Mouse (Mus musculus) heart, adult 9 months (tissue): ENCODE measurements around the gene Ubox5.

Experiments
- DNase-seq, 2 experiments: peaks; one replicate each; pipeline ENCODE4 v3.0.0; 2022; ENCODE audit warnings: low spot score in 2 of 2

Gene Ubox5

GRCm38 (mm10) chr2:130634006-130634738, 4.3 kb upstream of the Ubox5 start:
- DNase-seq, result no peak

GRCm38 (mm10) chr2:130632887-130633675, 3.2 kb upstream of the Ubox5 start:
- DNase-seq, result no peak

- no peak for DNase-seq
Observed at GRCm38 (mm10) chr2:130632416-130632815, 2.6 kb upstream of the Ubox5 start.

GRCm38 (mm10) chr2:130629080-130629838, 579 bp downstream of the Ubox5 start:
- DNase-seq, result no peak

GRCm38 (mm10) chr2:130628424-130628823, 1.4 kb downstream of the Ubox5 start:
- no peak for DNase-seq

GRCm38 (mm10) chr2:130618972-130619371, 10.9 kb downstream of the Ubox5 start:
- no peak for DNase-seq

GRCm38 (mm10) chr2:130613091-130613490, 16.7 kb downstream of the Ubox5 start:
- no peak for DNase-seq

GRCm38 (mm10) chr2:130602195-130602594, 27.6 kb downstream of the Ubox5 start:
- DNase-seq, result no peak

GRCm38 (mm10) chr2:130598399-130598798, 31.4 kb downstream of the Ubox5 start:
- peak; percentile 13 to 33 for DNase-seq

- no peak for DNase-seq
Observed at GRCm38 (mm10) chr2:130597601-130598010, 32.2 kb downstream of the Ubox5 start.

GRCm38 (mm10) chr2:130595596-130595995, 34.2 kb downstream of the Ubox5 start:
- no peak for DNase-seq

- no peak for DNase-seq
Observed at GRCm38 (mm10) chr2:130591016-130591415, 38.8 kb downstream of the Ubox5 start.

- DNase-seq, result peak in 1 of 2 experiments; percentile 49
Observed at GRCm38 (mm10) chr2:130589761-130590160, 40.1 kb downstream of the Ubox5 start.

- DNase-seq, result no peak
Observed at GRCm38 (mm10) chr2:130589157-130589556, 40.7 kb downstream of the Ubox5 start.

- DNase-seq, result no peak
Observed at GRCm38 (mm10) chr2:130588373-130588772, 41.5 kb downstream of the Ubox5 start.

- no peak for DNase-seq
Observed at GRCm38 (mm10) chr2:130586016-130586415, 43.8 kb downstream of the Ubox5 start.

GRCm38 (mm10) chr2:130583902-130584560, 45.8 kb downstream of the Ubox5 start:
- DNase-seq, result peak; percentile 32 to 35

- DNase-seq, result peak in 1 of 2 experiments; percentile 17
Observed at GRCm38 (mm10) chr2:130582552-130582951, 47.3 kb downstream of the Ubox5 start, which contains the start of gene Avp. Avp (minus strand) TSS chr2:130582554.

GRCm38 (mm10) chr2:130581201-130581600, 48.6 kb downstream of the Ubox5 start:
- no peak for DNase-seq

- no peak for DNase-seq
Observed at GRCm38 (mm10) chr2:130579791-130580190, 50.0 kb downstream of the Ubox5 start.

- DNase-seq, result peak in 1 of 2 experiments; percentile 33
Observed at GRCm38 (mm10) chr2:130578148-130578547, 51.7 kb downstream of the Ubox5 start.
